ENCODE assay signal across 8 mouse cellular contexts in the genomic region with DNA sequence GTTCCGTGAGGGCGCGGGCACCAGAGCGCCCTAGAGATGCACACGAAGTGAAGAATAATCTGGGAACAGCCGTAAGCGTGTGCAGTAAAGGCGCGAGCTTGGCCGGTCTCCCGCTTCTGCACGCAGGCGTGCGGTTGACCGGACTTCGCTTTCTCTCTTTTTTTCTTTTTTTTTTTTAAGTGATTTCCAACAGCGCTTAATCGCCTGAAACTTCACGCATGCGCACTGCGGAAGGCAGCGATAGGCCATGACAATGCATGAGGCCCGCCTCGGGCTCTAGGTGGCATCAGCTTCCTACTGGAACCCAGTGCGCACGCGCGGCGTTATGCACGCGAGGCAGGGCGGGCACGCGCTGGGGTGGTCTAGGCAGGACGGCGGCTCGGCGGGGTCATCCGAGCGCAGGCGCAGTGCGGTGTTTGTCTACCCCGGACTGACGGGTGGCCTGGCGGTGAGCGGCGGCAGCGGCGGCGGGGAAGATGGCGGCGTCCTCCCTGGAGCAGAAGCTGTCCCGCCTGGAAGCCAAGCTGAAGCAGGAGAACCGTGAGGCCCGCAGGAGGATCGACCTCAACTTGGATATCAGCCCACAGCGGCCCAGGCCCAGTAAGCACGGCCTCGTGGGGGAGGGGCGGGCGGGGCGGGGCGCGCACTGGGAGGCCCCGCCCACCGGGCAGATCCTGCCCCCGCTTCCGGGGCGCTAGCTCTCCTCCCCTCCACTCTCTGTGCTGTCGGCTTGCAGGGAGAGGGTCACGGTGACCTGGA. TPM values are rescaled to one million over a fixed set of nuclear protein-coding genes. Genes with fewer than 3 reads are reported as not detected.
DNase-seq lines count a peak whose midpoint lies in the region; ATAC-seq and TF ChIP-seq lines count a peak whose summit lies in the region.

Gene Map2k7 (plus strand): TSS at position 307 of the 759 bp plus-strand sequence.
Gene Gm49320 (plus strand): TSS at position 432 of the 759 bp plus-strand sequence.

- ATAC-seq in lung, postnatal 0 days: peak; percentile 96

- H3K27me3 ChIP-seq in hindbrain, embryonic 10.5 days (ENCODE audit: insufficient read depth, poor library complexity, severe bottlenecking): peaks cover 21% of the 10 kb centered on the region
- H3K27me3 ChIP-seq in lung, postnatal 0 days (replicated peaks; ENCODE audit: insufficient read depth, low read length): no peaks in the 10 kb centered on the region

- peak; percentile 75 for TF ChIP-seq CTCF in lung, postnatal 0 days (IDR thresholded peaks at IDR 0.05)

- H3K9ac ChIP-seq in lung, postnatal 0 days (replicated peaks; ENCODE audit: low read depth): peak within 1 kb of the TSS; percentile 78

- H3K9me3 ChIP-seq in hindbrain, embryonic 10.5 days: no peaks in the 10 kb centered on the region
- no peaks in the 10 kb centered on the region for H3K9me3 ChIP-seq in lung, postnatal 0 days (ENCODE audit: low read length)

- peak; percentile 95 for DNase-seq in MEL-GATA-1-ER (ENCODE audit: extremely low read depth, low read depth)
- peak; percentile 100 for DNase-seq in cerebellum, adult 8-10 months
- DNase-seq in forelimb bud, embryonic 11.5 days (ENCODE audit: low read depth, low spot score): peak; percentile 100
- peak; percentile 100 for DNase-seq in hindbrain, embryonic 10.5 days (ENCODE audit: low spot score)
- DNase-seq in layer of hippocampus, adult 9-11 months: peak; percentile 100
- DNase-seq in lung, postnatal 0 days (ENCODE audit: low spot score): peak; percentile 100
- DNase-seq in ovary, postnatal 14 days (ENCODE audit: low spot score): peak; percentile 99
- DNase-seq in thymus, postnatal 14 days: peak; percentile 100

- H3K4me1 ChIP-seq in hindbrain, embryonic 10.5 days (replicated peaks): peaks cover 24% of the 10 kb centered on the region
- H3K4me1 ChIP-seq in lung, postnatal 0 days (ENCODE audit: insufficient read depth, low read depth, low read length): peaks cover 9% of the 10 kb centered on the region; the same call in 1 of the 2 replicates

- under 1% methylated on average over 71 of the region's 71 CpGs for WGBS in hindbrain, embryonic 10.5 days
- WGBS in lung, postnatal 0 days: 1% methylated on average over 56 of the region's 71 CpGs

- peak within 1 kb of the TSS; percentile 84 for H3K4me3 ChIP-seq in hindbrain, embryonic 10.5 days
- H3K4me3 ChIP-seq in lung, postnatal 0 days (ENCODE audit: low read depth, low read length): peak within 1 kb of the TSS; percentile 77

- no peak for TF ChIP-seq EP300 in lung, postnatal 0 days (IDR thresholded peaks at IDR 0.05)

- H3K4me2 ChIP-seq in lung, postnatal 0 days (replicated peaks; ENCODE audit: low read depth, low read length): peak within 1 kb of the TSS; percentile 85

- H3K27ac ChIP-seq in hindbrain, embryonic 10.5 days: peak within 1 kb of the TSS; percentile 98
- H3K27ac ChIP-seq in lung, postnatal 0 days (ENCODE audit: low read length): peak within 1 kb of the TSS; percentile 95

- H3K36me3 ChIP-seq in hindbrain, embryonic 10.5 days: peaks cover 34% of the 10 kb centered on the region
- peaks cover 7% of the 10 kb centered on the region; the same call in 1 of the 2 replicates for H3K36me3 ChIP-seq in lung, postnatal 0 days (ENCODE audit: insufficient read depth, low read length)

RNA-seq across cellular contexts. Expression of gene Map2k7, which starts in this region (rescaled TPM):
- polyA plus RNA-seq in hindbrain, embryonic 10.5 days (2016; fragmentation: Nextera tagmentation; extraction: Ambion mirVana): 34.7 and 39.4 TPM in 2 replicates
- polyA plus RNA-seq in lung, postnatal 0 days (2015; fragmentation: Nextera tagmentation; extraction: Ambion mirVana): 22.9 and 23.6 TPM in 2 replicates

RNA-seq across cellular contexts. Expression of gene Gm49320, which starts in this region (rescaled TPM):
- 0.68 and 1.8 TPM in 2 replicates for polyA plus RNA-seq in hindbrain, embryonic 10.5 days (2016; fragmentation: Nextera tagmentation; extraction: Ambion mirVana)
- 0.25 and 0.86 TPM in 2 replicates for polyA plus RNA-seq in lung, postnatal 0 days (2015; fragmentation: Nextera tagmentation; extraction: Ambion mirVana)

Comparison
In these comparisons a context has a peak if more than half of its experiments do, and no peak if none do; other contexts are left out.
1. Peak in every context shown above with its lines: DNase-seq, ATAC-seq, H3K4me3 ChIP-seq and H3K27ac ChIP-seq.